In the genomic region with DNA sequence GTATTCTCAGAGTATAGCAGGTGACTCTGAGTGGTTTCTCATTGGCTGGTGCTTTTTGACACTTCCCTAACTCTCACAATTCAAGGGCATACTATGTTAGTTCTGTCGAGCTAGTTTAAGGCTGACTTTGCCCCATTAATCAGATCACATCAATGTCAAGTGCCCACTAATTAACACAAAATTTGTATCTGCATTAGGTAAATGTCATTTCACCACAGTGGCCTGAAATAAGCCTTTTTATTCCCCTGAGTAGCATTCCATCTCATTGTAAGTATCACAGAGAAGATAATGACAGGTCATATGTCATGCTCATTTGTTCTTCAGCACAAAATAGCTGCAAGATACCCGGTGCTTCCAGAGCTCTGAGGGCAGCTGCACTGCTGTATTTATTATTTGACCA, we compare ENCODE assay signal across 21 mouse cellular contexts.
"Had no signal": no experiment of that assay in that cellular context is flagged by ENCODE, and none has a peak within 500 bp of the region (broad histone marks: within the 10 kb centered on the region; RNA-seq: fewer than 3 reads in every experiment).

No protein-coding gene starts in this region.

- ATAC-seq: hindbrain, postnatal 0 days; intestine, embryonic 16.5 days had no signal

- H3K27ac ChIP-seq: heart, embryonic 10.5 days; hindbrain, embryonic 13.5 days; hindbrain, embryonic 15.5 days; hindbrain, postnatal 0 days; kidney, embryonic 15.5 days; kidney, postnatal 0 days; layer of hippocampus, adult 2 months; left cerebral cortex, adult 2 months; limb, embryonic 10.5 days; limb, embryonic 12.5 days had no signal

- H3K27me3 ChIP-seq: hindbrain, embryonic 15.5 days; kidney, embryonic 15.5 days had no signal

- H3K4me2 ChIP-seq: heart, embryonic 12.5 days; hindbrain, embryonic 13.5 days; hindbrain, embryonic 15.5 days; kidney, embryonic 15.5 days; limb, embryonic 12.5 days; liver, embryonic 11.5 days had no signal

- H3K9ac ChIP-seq: heart, embryonic 12.5 days; hindbrain, embryonic 13.5 days; hindbrain, embryonic 15.5 days; kidney, embryonic 15.5 days; limb, embryonic 12.5 days had no signal

- DNase-seq: gastrocnemius, postnatal 14 days; gastrocnemius, postnatal 36 days; kidney, adult 11 months; kidney, adult 2 months; kidney, adult 9 months; kidney, postnatal 25 days; kidney, postnatal 4 days; liver had no signal

- H3K9me3 ChIP-seq: heart, embryonic 10.5 days; heart, embryonic 12.5 days; hindbrain, embryonic 13.5 days; hindbrain, embryonic 15.5 days; kidney, embryonic 15.5 days; limb, embryonic 10.5 days; limb, embryonic 12.5 days had no signal

- H3K4me3 ChIP-seq: heart, embryonic 10.5 days; heart, embryonic 12.5 days; hindbrain, embryonic 13.5 days; hindbrain, embryonic 15.5 days; kidney, embryonic 15.5 days; layer of hippocampus, adult 2 months; left cerebral cortex, adult 2 months; limb, embryonic 10.5 days; limb, embryonic 12.5 days had no signal

- H3K36me3 ChIP-seq: heart, embryonic 10.5 days; heart, embryonic 12.5 days; hindbrain, embryonic 13.5 days; hindbrain, embryonic 15.5 days; kidney, embryonic 15.5 days; limb, embryonic 10.5 days; limb, embryonic 12.5 days had no signal
